Mouse (Mus musculus): Measurements from ENCODE around the gene Cox10. TPM values are rescaled to one million over a fixed set of nuclear protein-coding genes. Genes with fewer than 3 reads are reported as not detected.

The Cox10 gene
- total and polyA plus RNA-seq, 3 experiments: 39.9 to 374 (median 52.2) TPM

DNA sequence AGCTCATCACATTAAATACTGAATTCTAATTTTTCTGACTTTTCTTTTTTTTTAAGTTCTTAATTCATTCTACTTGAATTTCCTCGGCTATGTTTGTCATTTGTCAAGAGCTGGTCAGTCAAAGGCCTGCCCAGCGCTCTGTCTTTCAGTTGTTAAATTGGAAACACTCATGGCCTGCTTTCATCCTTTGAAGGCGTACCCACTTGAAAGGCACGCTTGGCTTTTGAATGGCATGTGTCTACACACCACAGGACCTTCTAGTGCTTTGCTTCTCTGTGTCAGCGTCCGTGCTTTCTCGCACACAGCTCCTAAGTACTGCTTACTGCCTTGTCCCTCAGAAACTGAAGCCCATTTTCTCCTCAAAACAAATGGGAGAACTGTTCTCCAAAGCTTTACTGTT, 38.0 kb downstream of the Cox10 start:
- TF ChIP-seq MAX (IDR thresholded peaks at IDR 0.05; ENCODE audit: low read length): no peak
- TF ChIP-seq SMC3 (IDR thresholded peaks at IDR 0.05; ENCODE audit: low read depth, low read length): no peak
- TF ChIP-seq MEF2A (IDR thresholded peaks at IDR 0.05; ENCODE audit: extremely low read depth, insufficient replicate concordance, low read depth, low read length, poor library complexity, severe bottlenecking): no peak
- TF ChIP-seq HCFC1 (IDR thresholded peaks at IDR 0.05; ENCODE audit: low read depth, low read length): no peak
- TF ChIP-seq TAL1 (IDR thresholded peaks at IDR 0.05; ENCODE audit: low read length): no peak
- no peak for TF ChIP-seq NRF1 (IDR thresholded peaks at IDR 0.05; ENCODE audit: insufficient read depth, low read depth, low read length, poor library complexity, severe bottlenecking)
- no peak for TF ChIP-seq ZKSCAN1 (IDR thresholded peaks at IDR 0.05; ENCODE audit: low read depth, low read length)
- TF ChIP-seq MYB (IDR thresholded peaks at IDR 0.05; ENCODE audit: low read depth, low read length): no peak
- TF ChIP-seq MXI1 (IDR thresholded peaks at IDR 0.05; ENCODE audit: low read depth, low read length): no peak
- Histone ChIP-seq H3K9me3 (replicated peaks; ENCODE audit: insufficient read depth, low read length) (no peaks in the 10 kb centered on the region), H3K79me2 (ENCODE audit: control insufficient read depth, insufficient read depth, low read length, poor library complexity) (no peaks in the 10 kb centered on the region)

DNA sequence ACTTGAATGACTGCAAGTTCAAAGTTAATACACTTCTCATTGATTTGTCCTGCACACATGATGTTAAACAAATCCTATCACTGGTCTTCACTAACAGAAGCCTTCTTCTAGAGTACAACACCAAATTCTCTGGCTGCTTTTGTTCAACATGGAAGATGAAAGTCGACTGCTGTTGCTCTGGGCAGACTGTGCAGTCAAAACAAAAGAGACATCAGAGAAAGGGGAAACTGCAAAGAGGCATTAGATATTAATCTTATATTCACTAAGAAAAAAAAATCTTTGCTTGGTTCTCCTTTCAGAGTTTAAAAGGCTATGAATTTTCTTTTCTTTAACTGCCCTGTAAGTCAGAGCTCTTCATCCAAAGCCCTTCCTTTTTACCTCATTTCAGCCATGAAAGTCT, 39.7 kb downstream of the Cox10 start:
- Histone ChIP-seq H3K4me3 (ENCODE audit: control insufficient read depth in 1 of 2, insufficient read depth in 1 of 2, low read depth in 2 of 2, low read length in 2 of 2) (no peak overlapping the region), H3K79me2 (ENCODE audit: control insufficient read depth, insufficient read depth, low read length, poor library complexity) (peaks cover 5% of the 10 kb centered on the region), H3K27ac (ENCODE audit: control insufficient read depth, low read depth, low read length) (0 out of 2 replicates have a peak overlapping the region, but pooled peaks have one; percentile 19), H3K4me1 (ENCODE audit: control insufficient read depth in 1 of 2, insufficient read depth in 2 of 2, low read length in 2 of 2) (peaks cover 21 to 30% of the 10 kb centered on the region in 2 experiments), H3K27me3 (ENCODE audit: control insufficient read depth in 1 of 2, insufficient read depth in 2 of 2, low read length in 2 of 2) (no peaks in the 10 kb centered on the region), H3K36me3 (ENCODE audit: control insufficient read depth in 1 of 2, insufficient read depth in 2 of 2, low read length in 2 of 2) (peaks cover 7 to 44% of the 10 kb centered on the region in 2 experiments), H3K9me3 (replicated peaks; ENCODE audit: insufficient read depth, low read length) (no peaks in the 10 kb centered on the region), H3K9ac (ENCODE audit: control insufficient read depth, low read depth, low read length, poor library complexity, severe bottlenecking) (no peak overlapping the region)
- peak; percentile 70 for DNase-seq (ENCODE audit: low read depth, low spot score)
- peak; percentile 36; the same call in 1 of the 2 replicates for TF ChIP-seq GATA1 (IDR thresholded peaks at IDR 0.05; ENCODE audit: low read depth, low read length)
- no peak for TF ChIP-seq TBP (IDR thresholded peaks at IDR 0.05; ENCODE audit: low read depth, low read length)
- TF ChIP-seq ZNF384 (IDR thresholded peaks at IDR 0.05; ENCODE audit: low read depth, low read length): peak; percentile 80
- no peak for TF ChIP-seq ZC3H11A (IDR thresholded peaks at IDR 0.05; ENCODE audit: low read depth, low read length)
- no peak for TF ChIP-seq POLR2AphosphoS5 (IDR thresholded peaks at IDR 0.05; ENCODE audit: borderline replicate concordance, low read depth, low read length)
- TF ChIP-seq GABPA (IDR thresholded peaks at IDR 0.05; ENCODE audit: low read depth, low read length): no peak
- no peak for TF ChIP-seq MAZ (IDR thresholded peaks at IDR 0.05; ENCODE audit: low read depth, low read length)
- TF ChIP-seq RAD21 (IDR thresholded peaks at IDR 0.05; ENCODE audit: low read depth, low read length): no peak
- TF ChIP-seq ETS1 (IDR thresholded peaks at IDR 0.05; ENCODE audit: low read depth, low read length): no peak

More for the DNA sequence above, 38.0 kb downstream of the Cox10 start:
- Histone ChIP-seq H3K4me3 (ENCODE audit: control insufficient read depth in 1 of 2, insufficient read depth in 1 of 2, low read depth in 2 of 2, low read length in 2 of 2) (no peak overlapping the region), H3K27me3 (ENCODE audit: control insufficient read depth in 1 of 2, insufficient read depth in 2 of 2, low read length in 2 of 2) (no peaks in the 10 kb centered on the region), H3K9ac (ENCODE audit: control insufficient read depth, low read depth, low read length, poor library complexity, severe bottlenecking) (no peak overlapping the region), H3K4me1 (ENCODE audit: control insufficient read depth in 1 of 2, insufficient read depth in 2 of 2, low read length in 2 of 2) (peaks cover 20 to 21% of the 10 kb centered on the region in 2 experiments), H3K27ac (ENCODE audit: control insufficient read depth, low read depth, low read length) (no peak overlapping the region), H3K36me3 (ENCODE audit: control insufficient read depth in 1 of 2, insufficient read depth in 2 of 2, low read length in 2 of 2) (peaks cover 8 to 35% of the 10 kb centered on the region in 2 experiments)
- no peak for DNase-seq (ENCODE audit: low read depth, low spot score)
